Mouse (Mus musculus): ENCODE data around the gene Bbs4. TPM values are rescaled to one million over a fixed set of nuclear protein-coding genes. Genes with fewer than 3 reads are reported as not detected.
A peak's percentile ranks its signal among the peaks of the same experiment; 100 is the strongest.

Bbs4 gene
- total RNA-seq, 2 experiments from 2014 or later = 41.3 to 42.3 TPM

DNA sequence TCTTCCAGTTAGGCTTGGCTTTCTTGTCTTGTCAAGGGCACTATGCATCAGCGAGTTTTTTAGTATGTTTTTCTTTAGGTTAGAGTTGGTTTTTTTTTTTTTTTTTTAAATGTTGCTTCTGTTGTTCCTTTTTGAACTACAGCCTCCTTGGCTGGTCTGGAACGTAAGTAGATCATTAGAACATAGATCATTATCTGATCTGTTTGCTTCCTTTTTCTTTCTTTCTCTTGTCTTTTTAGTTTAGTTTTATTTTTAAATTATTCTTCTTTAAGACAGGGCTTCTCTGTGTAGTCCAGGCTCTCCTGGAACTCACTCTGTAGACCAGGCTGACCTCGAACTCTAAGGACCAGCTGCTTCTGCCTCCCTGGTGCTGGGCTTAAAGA, 60.8 kb downstream of the Bbs4 start:
- no peak for DNase-seq (ENCODE audit: low spot score in 2 of 2)

GRCm38 (mm10) chr9:59291688-59292492, 61.4 kb downstream of the Bbs4 start:
- no peak for DNase-seq (ENCODE audit: low spot score in 2 of 2)

DNA sequence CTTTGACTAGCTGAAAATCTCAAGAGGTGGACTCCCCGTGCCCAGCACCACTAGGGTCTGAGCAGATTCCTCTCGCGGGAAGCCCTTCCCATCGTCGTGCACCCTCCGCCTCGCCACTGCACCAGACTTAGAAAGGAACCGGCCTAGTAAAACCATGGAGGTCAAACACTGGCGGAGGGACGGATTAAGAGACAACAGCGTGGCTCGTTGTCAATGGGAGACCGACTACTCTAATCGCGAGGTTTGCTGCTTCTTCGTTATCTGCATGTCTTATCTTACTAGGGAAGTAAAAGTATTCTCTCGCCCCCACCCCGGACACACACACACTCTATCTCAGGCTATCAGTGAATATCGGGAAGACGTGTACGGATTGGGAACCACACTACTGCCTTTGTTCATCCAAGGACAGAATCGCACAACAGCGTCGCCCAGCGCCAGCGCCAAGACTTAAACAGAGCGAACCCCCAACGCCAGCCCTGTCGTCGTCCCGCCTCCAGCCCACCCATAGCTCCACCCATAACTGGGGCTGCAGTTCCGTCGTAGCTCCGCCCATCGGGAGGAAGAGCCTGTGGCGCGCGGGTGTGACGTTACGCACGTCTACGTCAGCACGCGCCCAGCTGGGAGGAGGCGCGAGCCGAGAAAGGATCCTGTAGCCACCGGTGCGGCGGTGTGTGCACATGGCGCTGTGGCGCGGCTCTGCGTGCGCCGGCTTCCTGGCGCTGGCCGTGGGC, 62.2 kb downstream of the Bbs4 start, which contains the start of gene Adpgk:
Gene Adpgk (plus strand): TSS at position 602 of the 731 bp plus-strand sequence.
- DNase-seq (ENCODE audit: low spot score in 2 of 2) = peak; percentile 99

DNA sequence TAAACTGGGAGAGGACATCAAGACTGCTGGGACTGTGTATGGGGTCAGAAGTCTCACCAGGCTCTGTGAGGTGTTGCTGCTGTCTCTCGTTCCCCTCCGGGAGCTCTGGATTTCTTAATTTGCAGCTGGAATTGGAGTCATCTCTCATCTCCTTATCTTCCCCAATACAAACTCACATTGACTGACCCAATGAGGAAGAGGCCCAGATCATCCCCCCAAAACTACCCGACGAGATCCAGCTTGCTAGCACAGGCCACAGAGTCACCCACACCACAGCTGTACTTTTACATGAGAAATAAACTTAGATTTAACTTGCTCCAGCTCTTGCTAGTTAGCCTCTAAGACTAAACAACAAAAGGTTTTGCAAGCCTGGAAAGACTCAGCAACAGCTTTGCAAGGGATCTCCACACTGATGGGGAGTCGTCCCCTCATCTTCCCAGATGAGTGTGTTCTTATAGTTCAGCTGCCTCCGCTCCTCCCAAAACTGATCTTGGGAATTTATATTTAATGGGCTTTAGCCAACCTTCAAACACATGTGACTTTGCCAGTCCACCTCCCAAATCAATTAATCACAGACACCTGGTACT, 63.7 kb downstream of the Bbs4 start:
- DNase-seq (ENCODE audit: low spot score in 2 of 2) = no peak

- no peak for DNase-seq (ENCODE audit: low spot score in 2 of 2)
These were observed 64.5 kb downstream of the Bbs4 start for GRCm38 (mm10) chr9:59288685-59289410.

- DNase-seq (ENCODE audit: low spot score in 2 of 2) = no peak
These were observed 65.2 kb downstream of the Bbs4 start for GRCm38 (mm10) chr9:59288058-59288457.

GRCm38 (mm10) chr9:59285614-59286013, 67.7 kb downstream of the Bbs4 start:
- no peak for DNase-seq (ENCODE audit: low spot score in 2 of 2)

DNA sequence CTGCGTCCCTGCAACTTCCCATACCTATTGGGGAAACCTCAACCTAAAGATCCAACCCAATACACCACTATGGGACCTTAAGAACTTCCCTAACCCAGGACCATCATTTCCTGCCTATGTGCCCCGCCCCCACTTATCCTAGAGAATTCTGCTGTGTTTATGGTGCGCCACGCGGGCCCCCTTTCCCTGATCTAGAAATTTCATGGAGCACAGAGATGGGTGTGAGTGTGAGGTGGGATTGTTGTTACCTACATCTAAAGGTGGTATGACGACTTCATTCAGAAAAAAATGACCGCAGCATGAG, 70.7 kb downstream of the Bbs4 start:
- DNase-seq (ENCODE audit: low spot score in 2 of 2) = no peak

DNA sequence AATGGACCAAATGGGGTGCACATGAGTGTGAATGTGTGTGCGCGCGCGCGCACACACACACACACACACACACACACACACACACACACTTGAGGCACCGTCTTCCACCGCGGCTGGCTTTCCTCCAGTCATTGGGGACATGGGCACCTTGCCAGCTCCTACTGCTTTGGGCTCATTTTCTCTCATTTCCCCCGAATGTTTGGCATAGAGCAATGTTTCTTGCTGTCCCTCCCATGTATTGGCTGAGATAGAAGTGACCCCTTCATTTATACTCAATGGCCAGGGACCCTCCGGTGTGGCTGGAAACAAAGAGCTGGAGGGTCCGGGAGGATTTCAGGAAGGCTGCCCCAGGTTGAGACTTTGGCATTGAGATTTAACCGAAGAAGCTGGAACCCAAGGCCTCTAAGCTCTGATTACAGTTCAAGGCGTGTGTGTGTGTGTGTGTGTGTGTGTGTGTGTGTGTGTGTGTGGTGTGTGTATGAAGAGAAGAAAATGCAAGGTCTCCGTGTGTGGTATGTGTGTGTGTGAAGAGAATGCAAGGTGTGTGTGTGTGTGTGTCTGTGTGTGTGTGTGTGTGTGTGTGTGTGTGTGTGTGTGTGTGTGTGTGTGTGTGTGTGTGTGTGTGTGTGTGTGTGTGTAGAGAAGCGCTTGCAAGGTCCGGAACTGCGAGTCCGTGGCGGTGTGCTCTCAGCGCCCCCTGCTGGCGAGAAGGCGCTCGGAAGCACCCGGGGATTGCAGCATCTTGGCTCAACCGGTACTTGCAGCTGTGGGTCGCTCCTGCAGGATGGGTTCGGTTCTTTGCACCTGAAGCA, 71.2 kb downstream of the Bbs4 start:
- peak; percentile 48 to 85 for DNase-seq (ENCODE audit: low spot score in 2 of 2)

- no peak for DNase-seq (ENCODE audit: low spot score in 2 of 2)
These were observed 72.4 kb downstream of the Bbs4 start for GRCm38 (mm10) chr9:59280888-59281287.

- no peak for DNase-seq (ENCODE audit: low spot score in 2 of 2)
These were observed 74.6 kb downstream of the Bbs4 start for GRCm38 (mm10) chr9:59278694-59279093.

DNA sequence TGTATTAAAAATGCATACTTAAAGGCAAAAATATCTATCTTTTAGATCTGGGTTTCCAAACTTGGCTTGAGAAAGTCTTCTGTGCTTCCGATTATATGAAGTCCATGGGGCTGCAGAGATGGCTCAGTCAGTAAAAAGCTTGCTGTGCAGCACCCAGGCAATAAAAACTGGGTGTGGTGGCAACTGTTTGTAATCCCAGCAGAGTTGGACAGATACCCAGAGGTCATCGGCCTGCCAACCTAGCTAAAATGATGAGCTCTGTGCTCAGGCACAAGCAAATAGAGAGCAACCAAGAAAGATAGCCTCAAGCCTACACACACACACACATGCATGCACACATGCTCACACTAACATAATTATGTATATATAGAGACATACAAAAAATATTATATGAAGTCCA, 75.1 kb downstream of the Bbs4 start:
- DNase-seq (ENCODE audit: low spot score in 2 of 2) = no peak

GRCm38 (mm10) chr9:59274846-59275455, 78.4 kb downstream of the Bbs4 start:
- DNase-seq (ENCODE audit: low spot score in 2 of 2) = no peak

DNA sequence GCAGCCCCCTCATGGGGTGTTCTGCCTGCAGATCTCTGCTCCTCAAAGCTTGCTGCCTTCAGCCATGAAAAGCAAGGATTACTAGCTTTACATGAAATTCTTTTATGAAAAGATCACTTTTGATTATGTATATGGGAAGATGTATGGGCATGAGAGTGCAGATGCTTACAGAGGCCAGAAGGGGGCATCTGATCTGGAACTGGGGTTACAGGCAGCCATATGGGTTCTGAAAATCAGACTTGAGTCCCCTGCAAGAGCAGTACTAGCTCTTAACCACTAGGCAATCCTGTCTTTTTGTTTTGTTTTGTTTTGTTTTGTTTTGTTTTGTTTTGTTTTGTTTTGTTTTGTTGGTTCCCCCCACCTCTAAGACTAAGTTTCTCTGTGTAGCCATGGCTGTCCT, 80.1 kb downstream of the Bbs4 start:
- no peak for DNase-seq (ENCODE audit: low spot score in 2 of 2)

Other genes starting within 250 kb of the Bbs4 start
- 10 to 100 TPM; 16.4 to 16.9 TPM for gene Adpgk, start 62.0 kb downstream of the Bbs4 start, total RNA-seq (2021)
- 100 to 1,000 TPM; 107 to 110 TPM for gene Arih1, start 133.1 kb upstream of the Bbs4 start, total RNA-seq (2021)
- gene Hexa, start 186.0 kb upstream of the Bbs4 start, total RNA-seq (2021) = 10 to 100 TPM; 54.7 to 62.1 TPM
- 1 to 10 TPM; 3.0 to 3.6 TPM for gene Tmem202, start 186.3 kb upstream of the Bbs4 start, total RNA-seq (2021)
- 10 to 100 TPM; 29.7 to 33.2 TPM for gene Celf6, start 224.4 kb upstream of the Bbs4 start, total RNA-seq (2021)

All from layer of hippocampus, adult 18-20 months (tissue).